Mouse (Mus musculus): ENCODE data around the gene Ccdc102a.
A peak's percentile ranks its signal among the peaks of the same experiment; 100 is the strongest.

Ccdc102a gene

GRCm38 (mm10) chr8:94917851-94918495 is at the start of gene Ccdc102a:
Gene Ccdc102a, minus strand, starts transcription at chr8:94918098.
- DNase-seq, result peak in 1 of 2 experiments; percentile 14

GRCm38 (mm10) chr8:94967554-94967953 is 49.7 kb upstream of the Ccdc102a start:
- DNase-seq, result peak in 1 of 2 experiments; percentile 61

- DNase-seq, result no peak
These were observed 49.2 kb upstream of the Ccdc102a start for GRCm38 (mm10) chr8:94967071-94967470.

GRCm38 (mm10) chr8:94966578-94966977 is 48.7 kb upstream of the Ccdc102a start:
- peak in 1 of 2 experiments; percentile 55 for DNase-seq

- DNase-seq, result no peak
These were observed 46.9 kb upstream of the Ccdc102a start for GRCm38 (mm10) chr8:94964828-94965227.

GRCm38 (mm10) chr8:94962201-94962600 is 44.3 kb upstream of the Ccdc102a start:
- DNase-seq, result no peak

- DNase-seq, result no peak
These were observed 38.2 kb upstream of the Ccdc102a start for GRCm38 (mm10) chr8:94956078-94956574.

- DNase-seq, result peak; percentile 19 to 29
These were observed 37.2 kb upstream of the Ccdc102a start for GRCm38 (mm10) chr8:94954921-94955758.

- DNase-seq, result no peak
These were observed 36.5 kb upstream of the Ccdc102a start for GRCm38 (mm10) chr8:94954368-94954737.

GRCm38 (mm10) chr8:94953624-94954367 is 35.9 kb upstream of the Ccdc102a start:
- DNase-seq, result no peak

- no peak for DNase-seq
These were observed 34.2 kb upstream of the Ccdc102a start for GRCm38 (mm10) chr8:94952086-94952485.

GRCm38 (mm10) chr8:94950458-94950857 is 32.6 kb upstream of the Ccdc102a start:
- DNase-seq, result no peak

- peak; percentile 83 to 87 for DNase-seq
These were observed 32.1 kb upstream of the Ccdc102a start for GRCm38 (mm10) chr8:94950046-94950445.

- no peak for DNase-seq
These were observed 31.1 kb upstream of the Ccdc102a start for GRCm38 (mm10) chr8:94949010-94949409.

GRCm38 (mm10) chr8:94948421-94948820 is 30.5 kb upstream of the Ccdc102a start:
- DNase-seq, result no peak

- no peak for DNase-seq
These were observed 27.3 kb upstream of the Ccdc102a start for GRCm38 (mm10) chr8:94945185-94945584.

- peak; percentile 44 to 65 for DNase-seq
These were observed 24.7 kb upstream of the Ccdc102a start for GRCm38 (mm10) chr8:94942566-94942965.

- no peak for DNase-seq
These were observed 17.3 kb upstream of the Ccdc102a start for GRCm38 (mm10) chr8:94935172-94935571.

- no peak for DNase-seq
These were observed 16.0 kb upstream of the Ccdc102a start for GRCm38 (mm10) chr8:94933918-94934317.

GRCm38 (mm10) chr8:94928227-94928626 is 10.3 kb upstream of the Ccdc102a start:
- DNase-seq, result no peak

GRCm38 (mm10) chr8:94923405-94923804 is 5.5 kb upstream of the Ccdc102a start, which contains the start of gene Adgrg5:
Gene Adgrg5, plus strand, starts transcription at chr8:94923694.
- DNase-seq, result no peak

- DNase-seq, result no peak
These were observed 4.7 kb upstream of the Ccdc102a start for GRCm38 (mm10) chr8:94922602-94923001.

- DNase-seq, result no peak
These were observed 4.3 kb upstream of the Ccdc102a start for GRCm38 (mm10) chr8:94922176-94922575.

All from cerebellum, postnatal 25 days (tissue).